Mouse (Mus musculus): ENCODE data around the gene Mcm3. TPM values are rescaled to one million over a fixed set of nuclear protein-coding genes. Genes with fewer than 3 reads are reported as not detected.
"Not testable (repeated sequence)": the region's sequence is repeated elsewhere in the genome, so short reads cannot be mapped to it uniquely, and the experiment has no call there.

Mcm3 gene
- polyA plus RNA-seq, 1 experiment: 8.9 TPM

GRCm38 (mm10) chr1:20801682-20802390, 18.3 kb downstream of the Mcm3 start:
- Histone ChIP-seq H3K4me1 (ENCODE audit: control insufficient read depth, insufficient read depth, insufficient read length, low read length) (no peaks in the 10 kb centered on the region), H3K4me3 (ENCODE audit: low read depth, low read length) (no peak overlapping the region), H3K36me3 (ENCODE audit: control insufficient read depth, insufficient read depth, low read length) (peaks cover 22% of the 10 kb centered on the region), H3K27me3 (ENCODE audit: control insufficient read depth, insufficient read depth, low read length) (no peaks in the 10 kb centered on the region), H3K27ac (ENCODE audit: insufficient read depth, low read depth, low read length) (no peak overlapping the region)
- 92% methylated on average over 8 of the region's 8 CpGs for WGBS
- TF ChIP-seq CTCF (IDR thresholded peaks at IDR 0.05; ENCODE audit: extremely low read depth, insufficient read length, insufficient replicate concordance, low read depth, low read length) (no peak), POLR2A (IDR thresholded peaks at IDR 0.05; ENCODE audit: low read depth, low read length) (no peak)

- H3K27ac ChIP-seq (ENCODE audit: insufficient read depth, low read depth, low read length): no peak overlapping the region
- TF ChIP-seq POLR2A (IDR thresholded peaks at IDR 0.05; ENCODE audit: low read depth, low read length) (no peak), CTCF (IDR thresholded peaks at IDR 0.05; ENCODE audit: extremely low read depth, insufficient read length, insufficient replicate concordance, low read depth, low read length) (no peak)
- no peaks in the 10 kb centered on the region for H3K27me3 ChIP-seq (ENCODE audit: control insufficient read depth, insufficient read depth, low read length)
- 97% methylated on average over 2 of the region's 2 CpGs for WGBS
- H3K4me3 ChIP-seq (ENCODE audit: low read depth, low read length): no peak overlapping the region
- H3K36me3 ChIP-seq (ENCODE audit: control insufficient read depth, insufficient read depth, low read length): peaks cover 18% of the 10 kb centered on the region
- H3K4me1 ChIP-seq (ENCODE audit: control insufficient read depth, insufficient read depth, insufficient read length, low read length): no peaks in the 10 kb centered on the region
Observed at GRCm38 (mm10) chr1:20801275-20801674, 18.8 kb downstream of the Mcm3 start.

DNA sequence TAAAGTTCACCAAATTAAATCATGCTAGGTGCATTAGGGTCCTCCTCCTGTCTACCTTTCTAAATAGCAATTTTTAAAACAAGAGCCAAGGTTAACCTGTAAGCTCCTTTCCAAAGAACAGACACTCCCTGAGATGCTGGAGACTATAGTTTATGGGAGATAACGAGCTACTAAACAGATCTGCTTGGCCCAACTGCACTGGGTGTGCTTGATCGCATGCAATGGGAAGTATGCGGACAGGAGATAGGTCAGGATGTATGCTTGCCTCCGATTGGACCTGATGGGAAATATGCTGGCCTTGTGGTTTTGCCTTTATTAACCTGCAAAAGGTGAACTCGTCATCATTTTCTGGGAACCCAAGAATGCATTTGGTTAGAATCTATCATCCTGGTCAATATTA, 24.9 kb downstream of the Mcm3 start:
- H3K27me3 ChIP-seq (ENCODE audit: control insufficient read depth, insufficient read depth, low read length): no peaks in the 10 kb centered on the region
- H3K4me3 ChIP-seq (ENCODE audit: low read depth, low read length): no peak overlapping the region
- 86% methylated on average over 5 of the region's 5 CpGs for WGBS
- no peak for TF ChIP-seq POLR2A (IDR thresholded peaks at IDR 0.05; ENCODE audit: low read depth, low read length)
- TF ChIP-seq CTCF (IDR thresholded peaks at IDR 0.05; ENCODE audit: extremely low read depth, insufficient read length, insufficient replicate concordance, low read depth, low read length): no peak
- H3K4me1 ChIP-seq (ENCODE audit: control insufficient read depth, insufficient read depth, insufficient read length, low read length): no peaks in the 10 kb centered on the region
- H3K36me3 ChIP-seq (ENCODE audit: control insufficient read depth, insufficient read depth, low read length): no peaks in the 10 kb centered on the region
- no peak overlapping the region for H3K27ac ChIP-seq (ENCODE audit: insufficient read depth, low read depth, low read length)

- Histone ChIP-seq H3K4me1 (ENCODE audit: control insufficient read depth, insufficient read depth, insufficient read length, low read length) (no peaks in the 10 kb centered on the region), H3K27me3 (ENCODE audit: control insufficient read depth, insufficient read depth, low read length) (no peaks in the 10 kb centered on the region), H3K27ac (ENCODE audit: insufficient read depth, low read depth, low read length) (no peak overlapping the region), H3K4me3 (ENCODE audit: low read depth, low read length) (no peak overlapping the region), H3K36me3 (ENCODE audit: control insufficient read depth, insufficient read depth, low read length) (no peaks in the 10 kb centered on the region)
- WGBS: 75% methylated on average over 4 of the region's 4 CpGs
- no peak for TF ChIP-seq CTCF (IDR thresholded peaks at IDR 0.05; ENCODE audit: extremely low read depth, insufficient read length, insufficient replicate concordance, low read depth, low read length)
- no peak for TF ChIP-seq POLR2A (IDR thresholded peaks at IDR 0.05; ENCODE audit: low read depth, low read length)
Observed at GRCm38 (mm10) chr1:20794760-20795159, 25.4 kb downstream of the Mcm3 start.

- Histone ChIP-seq H3K27ac (ENCODE audit: insufficient read depth, low read depth, low read length) (no peak overlapping the region), H3K4me1 (ENCODE audit: control insufficient read depth, insufficient read depth, insufficient read length, low read length) (no peaks in the 10 kb centered on the region), H3K4me3 (ENCODE audit: low read depth, low read length) (no peak overlapping the region), H3K36me3 (ENCODE audit: control insufficient read depth, insufficient read depth, low read length) (no peaks in the 10 kb centered on the region), H3K27me3 (ENCODE audit: control insufficient read depth, insufficient read depth, low read length) (no peaks in the 10 kb centered on the region)
- 56% methylated on average over 7 of the region's 7 CpGs for WGBS
- no peak for TF ChIP-seq POLR2A (IDR thresholded peaks at IDR 0.05; ENCODE audit: low read depth, low read length)
- TF ChIP-seq CTCF (IDR thresholded peaks at IDR 0.05; ENCODE audit: extremely low read depth, insufficient read length, insufficient replicate concordance, low read depth, low read length): no peak
Observed at GRCm38 (mm10) chr1:20791414-20791813, 28.7 kb downstream of the Mcm3 start.

DNA sequence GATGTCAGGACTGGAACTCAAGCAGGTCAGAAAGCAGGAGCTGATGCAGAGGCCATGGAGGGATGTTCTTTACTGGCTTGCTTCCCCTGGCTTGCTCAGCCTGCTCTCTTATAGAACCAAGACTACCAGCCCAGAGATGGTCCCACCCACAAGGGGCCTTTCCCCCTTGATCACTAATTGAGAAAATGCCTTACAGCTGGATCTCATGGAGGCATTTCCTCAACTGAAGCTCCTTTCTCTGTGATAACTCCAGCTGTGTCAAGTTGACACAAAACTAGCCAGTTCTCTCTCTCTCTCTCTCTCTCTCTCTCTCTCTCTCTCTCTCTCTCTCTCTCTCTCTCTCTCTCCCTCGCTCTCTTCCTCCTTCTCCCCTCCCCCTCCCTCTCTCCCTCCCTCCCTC, 29.6 kb downstream of the Mcm3 start, which contains the start of gene Il17f:
Il17f (minus strand) TSS at position 101 of the 400 bp plus-strand sequence.
- H3K27me3 ChIP-seq (ENCODE audit: control insufficient read depth, insufficient read depth, low read length); H3K36me3 ChIP-seq (ENCODE audit: control insufficient read depth, insufficient read depth, low read length); H3K27ac ChIP-seq (ENCODE audit: insufficient read depth, low read depth, low read length); H3K4me1 ChIP-seq (ENCODE audit: control insufficient read depth, insufficient read depth, insufficient read length, low read length); H3K4me3 ChIP-seq (ENCODE audit: low read depth, low read length): not testable (repeated sequence)
- WGBS: no CpG with 5 or more reads among the region's 1 CpGs

DNA sequence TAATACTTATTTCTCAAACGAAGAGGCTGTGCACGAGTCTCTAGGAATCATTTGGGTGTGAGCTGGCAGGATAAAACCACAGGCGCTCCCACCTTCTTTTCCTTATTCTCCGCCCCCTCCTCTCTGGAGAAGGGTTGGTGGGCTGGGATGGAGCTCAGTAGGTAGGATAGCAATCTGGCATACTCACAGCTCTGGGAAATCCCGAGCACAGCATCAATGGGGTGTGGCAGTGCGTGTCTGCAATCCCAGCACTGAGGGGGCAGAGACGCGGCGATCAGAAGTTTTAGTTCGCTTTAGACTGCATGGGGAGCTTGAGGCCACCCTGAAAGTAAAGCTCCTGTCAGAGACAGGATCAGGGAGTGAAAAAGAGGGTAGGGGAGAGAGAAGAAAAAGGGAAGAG, 31.7 kb downstream of the Mcm3 start:
- Histone ChIP-seq H3K36me3 (ENCODE audit: control insufficient read depth, insufficient read depth, low read length) (no peaks in the 10 kb centered on the region), H3K4me1 (ENCODE audit: control insufficient read depth, insufficient read depth, insufficient read length, low read length) (no peaks in the 10 kb centered on the region), H3K27me3 (ENCODE audit: control insufficient read depth, insufficient read depth, low read length) (no peaks in the 10 kb centered on the region), H3K27ac (ENCODE audit: insufficient read depth, low read depth, low read length) (no peak overlapping the region), H3K4me3 (ENCODE audit: low read depth, low read length) (no peak overlapping the region)
- WGBS: 31% methylated on average over 10 of the region's 10 CpGs
- TF ChIP-seq POLR2A (IDR thresholded peaks at IDR 0.05; ENCODE audit: low read depth, low read length): no peak
